Mouse (Mus musculus) hindbrain, embryonic 11.5 days (tissue): ENCODE data around the gene Adk. TPM values are rescaled to one million over a fixed set of nuclear protein-coding genes. Genes with fewer than 3 reads are reported as not detected.

ENCODE experiments used
- ATAC-seq: fragments of 200-750 bp; cut with Nextera tagmentation; 2 replicates; pipeline ENCODE4 v1.8.0; 2017; ENCODE audit warnings: mild to moderate bottlenecking, moderate TSS enrichment, moderate library complexity; ENCODE audit not compliant: low FRiP score
- DNase-seq: peaks from one replicate; pipeline ENCODE4 v3.0.0-alpha.2; 2015; ENCODE audit warnings: low spot score
- H3K27ac ChIP-seq: fragments of 300-500 bp; sonication (generic); 2 replicates; pipeline ENCODE4 v1.5.1; 2014; ENCODE audit warnings: mild to moderate bottlenecking, low read depth, low read length
- H3K27me3 ChIP-seq: fragments of 300-500 bp; sonication (generic); 2 replicates; pipeline ENCODE4 v1.6.1; 2014; ENCODE audit warnings: mild to moderate bottlenecking, low read length, moderate library complexity, mixed read lengths; ENCODE audit not compliant: control insufficient read depth, insufficient read depth
- H3K36me3 ChIP-seq: fragments of 300-500 bp; sonication (generic); 2 replicates; pipeline ENCODE4 v1.6.1; 2014; ENCODE audit warnings: mild to moderate bottlenecking, low read length, moderate library complexity, mixed read lengths; ENCODE audit not compliant: control insufficient read depth, insufficient read depth
- H3K4me1 ChIP-seq: fragments of 300-500 bp; sonication (generic); replicated peaks from 2 replicates; pipeline ENCODE4 v1.6.1; 2014; ENCODE audit warnings: low read length, mixed read lengths; ENCODE audit not compliant: control insufficient read depth, insufficient read depth
- H3K4me2 ChIP-seq: fragments of 300-500 bp; sonication (generic); replicated peaks from 2 replicates; pipeline ENCODE4 v1.6.1; 2014; ENCODE audit warnings: mild to moderate bottlenecking, low read depth, low read length
- H3K4me3 ChIP-seq: fragments of 300-500 bp; sonication (generic); 2 replicates; pipeline ENCODE4 v1.5.1; 2014; ENCODE audit warnings: low read depth, low read length
- H3K9ac ChIP-seq: fragments of 300-500 bp; sonication (generic); 2 replicates; pipeline ENCODE4 v1.6.1; 2014; ENCODE audit warnings: low read depth, low read length
- H3K9me3 ChIP-seq: fragments of 300-500 bp; sonication (generic); 2 replicates; pipeline ENCODE4 v1.6.1; 2016; ENCODE audit warnings: low read length; ENCODE audit not compliant: control insufficient read depth
- WGBS: fragments of 180-500 bp; shearing (Covaris S2); extraction: QIAGEN DNeasy Blood & Tissue Kit; methylation state at CpG from one replicate; pipeline ENCODE4 v1.1.7; 2014; 5-methylcytosine and 5-hydroxymethylcytosine counted together
- polyA plus RNA-seq: library from polyadenylated mRNA; unstranded; fragments of >200 nt; fragmentation: Nextera tagmentation; extraction: Ambion mirVana; gene quantifications from 2 replicates; pipeline ENCODE4 v1.2.1, GENCODE M21; 2014

Adk gene
- polyA plus RNA-seq, 1 experiment from 2014 or later: 107 TPM

GRCm38 (mm10) chr14:21074398-21075320 is 22.3 kb downstream of the Adk start:
- DNase-seq: no peak
- H3K9ac ChIP-seq: no peak overlapping the region
- WGBS: 67% methylated on average over 11 of the region's 11 CpGs
- H3K36me3 ChIP-seq: no peaks in the 10 kb centered on the region
- no peaks in the 10 kb centered on the region for H3K9me3 ChIP-seq
- ATAC-seq: no peak
- no peak overlapping the region for H3K4me3 ChIP-seq
- H3K27me3 ChIP-seq: no peaks in the 10 kb centered on the region
- no peak overlapping the region for H3K27ac ChIP-seq
- peak overlapping the region; percentile 78; the same call in 1 of the 2 replicates for H3K4me2 ChIP-seq
- H3K4me1 ChIP-seq: peaks cover 2% of the 10 kb centered on the region; the same call in 1 of the 2 replicates

- Histone ChIP-seq H3K36me3 (no peaks in the 10 kb centered on the region), H3K27ac (peak overlapping the region; percentile 30; the same call in 1 of the 2 replicates), H3K4me2 (peak overlapping the region; percentile 78), H3K27me3 (no peaks in the 10 kb centered on the region), H3K4me1 (peaks cover 2% of the 10 kb centered on the region; the same call in 1 of the 2 replicates), H3K4me3 (peak overlapping the region; percentile 57), H3K9ac (peak overlapping the region; percentile 75), H3K9me3 (no peaks in the 10 kb centered on the region)
- peak; percentile 95 for DNase-seq
- ATAC-seq: peak; percentile 99
- WGBS: under 1% methylated on average over 54 of the region's 59 CpGs
Measured at GRCm38 (mm10) chr14:21075751-21076500, 23.6 kb downstream of the Adk start.

- Histone ChIP-seq H3K9ac (peak overlapping the region; percentile 75), H3K4me3 (peak overlapping the region; percentile 57), H3K36me3 (no peaks in the 10 kb centered on the region), H3K27ac (no peak overlapping the region), H3K27me3 (no peaks in the 10 kb centered on the region), H3K9me3 (no peaks in the 10 kb centered on the region), H3K4me2 (peak overlapping the region; percentile 78), H3K4me1 (peaks cover 2% of the 10 kb centered on the region; the same call in 1 of the 2 replicates)
- ATAC-seq: peak; percentile 31; the same call in 1 of the 2 replicates
- no peak for DNase-seq
- WGBS: 51% methylated on average over 7 of the region's 7 CpGs
Measured at GRCm38 (mm10) chr14:21076501-21077194, 24.3 kb downstream of the Adk start.

- 85% methylated on average over 4 of the region's 4 CpGs for WGBS
- no peaks in the 10 kb centered on the region for H3K27me3 ChIP-seq
- H3K4me2 ChIP-seq: no peak overlapping the region
- no peak overlapping the region for H3K4me3 ChIP-seq
- no peaks in the 10 kb centered on the region for H3K36me3 ChIP-seq
- DNase-seq: no peak
- peaks cover 2% of the 10 kb centered on the region; the same call in 1 of the 2 replicates for H3K4me1 ChIP-seq
- H3K9ac ChIP-seq: no peak overlapping the region
- H3K27ac ChIP-seq: no peak overlapping the region
- no peak for ATAC-seq
- H3K9me3 ChIP-seq: no peaks in the 10 kb centered on the region
Measured at GRCm38 (mm10) chr14:21077939-21078338, 25.6 kb downstream of the Adk start.

- no peak overlapping the region for H3K4me3 ChIP-seq
- H3K4me1 ChIP-seq: peaks cover 2% of the 10 kb centered on the region; the same call in 1 of the 2 replicates
- DNase-seq (no peak), ATAC-seq (no peak)
- no peak overlapping the region for H3K9ac ChIP-seq
- no peaks in the 10 kb centered on the region for H3K36me3 ChIP-seq
- no peaks in the 10 kb centered on the region for H3K9me3 ChIP-seq
- H3K4me2 ChIP-seq: no peak overlapping the region
- no peak overlapping the region for H3K27ac ChIP-seq
- H3K27me3 ChIP-seq: no peaks in the 10 kb centered on the region
Measured at GRCm38 (mm10) chr14:21078511-21078910, 26.1 kb downstream of the Adk start.

- ATAC-seq: no peak
Measured at GRCm38 (mm10) chr14:21082823-21083222, 30.4 kb downstream of the Adk start.

GRCm38 (mm10) chr14:21085666-21086065 is 33.3 kb downstream of the Adk start:
- ATAC-seq (no peak), DNase-seq (no peak)
- H3K4me3 ChIP-seq: no peak overlapping the region
- H3K27ac ChIP-seq: no peak overlapping the region
- H3K4me2 ChIP-seq: no peak overlapping the region
- H3K27me3 ChIP-seq: no peaks in the 10 kb centered on the region
- H3K36me3 ChIP-seq: no peaks in the 10 kb centered on the region
- no peaks in the 10 kb centered on the region for H3K9me3 ChIP-seq
- no peak overlapping the region for H3K9ac ChIP-seq
- 82% methylated on average over 5 of the region's 5 CpGs for WGBS
- H3K4me1 ChIP-seq: no peaks in the 10 kb centered on the region

More at GRCm38 (mm10) chr14:21082823-21083222, 30.4 kb downstream of the Adk start:
- no peaks in the 10 kb centered on the region for H3K36me3 ChIP-seq
- no peak overlapping the region for H3K9ac ChIP-seq
- WGBS: 64% methylated on average over 1 of the region's 1 CpGs
- H3K4me2 ChIP-seq: no peak overlapping the region
- no peaks in the 10 kb centered on the region for H3K4me1 ChIP-seq
- no peak overlapping the region for H3K4me3 ChIP-seq
- no peak for DNase-seq
- no peak overlapping the region for H3K27ac ChIP-seq
- H3K27me3 ChIP-seq: no peaks in the 10 kb centered on the region
- no peaks in the 10 kb centered on the region for H3K9me3 ChIP-seq

- Histone ChIP-seq H3K27ac (no peak overlapping the region), H3K9me3 (no peaks in the 10 kb centered on the region), H3K27me3 (no peaks in the 10 kb centered on the region), H3K36me3 (no peaks in the 10 kb centered on the region), H3K4me3 (no peak overlapping the region), H3K4me2 (no peak overlapping the region), H3K4me1 (no peaks in the 10 kb centered on the region), H3K9ac (no peak overlapping the region)
- DNase-seq (no peak), ATAC-seq (no peak)
- WGBS: 66% methylated on average over 2 of the region's 2 CpGs
Measured at GRCm38 (mm10) chr14:21086106-21086505, 33.7 kb downstream of the Adk start.
